Mouse (Mus musculus) cerebellum, adult 9-11 months (tissue): Measurements from ENCODE around the gene Olfr221.

Experiments
- DNase-seq: peaks from one replicate; pipeline ENCODE4 v3.0.0; 2022

The Olfr221 gene

GRCm38 (mm10) chr14:52003981-52004495 is 38.2 kb downstream of the Olfr221 start:
- peak; percentile 75 for DNase-seq

- DNase-seq: no peak
Observed at GRCm38 (mm10) chr14:51997483-51997882, 44.8 kb downstream of the Olfr221 start.

GRCm38 (mm10) chr14:51996866-51997265 is 45.4 kb downstream of the Olfr221 start:
- DNase-seq: no peak

GRCm38 (mm10) chr14:51996231-51996841 is 45.9 kb downstream of the Olfr221 start:
- DNase-seq: no peak

- no peak for DNase-seq
Observed at GRCm38 (mm10) chr14:51995219-51995871, 46.9 kb downstream of the Olfr221 start.

- DNase-seq: no peak
Observed at GRCm38 (mm10) chr14:51994453-51994852, 47.8 kb downstream of the Olfr221 start.

GRCm38 (mm10) chr14:51989461-51989970 is 52.7 kb downstream of the Olfr221 start:
- DNase-seq: no peak

- DNase-seq: no peak
Observed at GRCm38 (mm10) chr14:51988731-51989130, 53.5 kb downstream of the Olfr221 start.

- no peak for DNase-seq
Observed at GRCm38 (mm10) chr14:51987177-51987576, 55.1 kb downstream of the Olfr221 start.

- no peak for DNase-seq
Observed at GRCm38 (mm10) chr14:51986153-51986505, 56.1 kb downstream of the Olfr221 start.

- DNase-seq: peak; percentile 73
Observed at GRCm38 (mm10) chr14:51985301-51986152, 56.7 kb downstream of the Olfr221 start.

GRCm38 (mm10) chr14:51984247-51985231 is 57.7 kb downstream of the Olfr221 start, which contains the start of gene Arhgef40:
Arhgef40 (plus strand) TSS chr14:51984719.
- peak; percentile 65 for DNase-seq
